Mouse (Mus musculus): Measurements from ENCODE around the gene Snap47.
A peak's percentile ranks its signal among the peaks of the same experiment; 100 is the strongest.
"Not testable (repeated sequence)": the region's sequence is repeated elsewhere in the genome, so short reads cannot be mapped to it uniquely, and the experiment has no call there.

Snap47 gene

DNA sequence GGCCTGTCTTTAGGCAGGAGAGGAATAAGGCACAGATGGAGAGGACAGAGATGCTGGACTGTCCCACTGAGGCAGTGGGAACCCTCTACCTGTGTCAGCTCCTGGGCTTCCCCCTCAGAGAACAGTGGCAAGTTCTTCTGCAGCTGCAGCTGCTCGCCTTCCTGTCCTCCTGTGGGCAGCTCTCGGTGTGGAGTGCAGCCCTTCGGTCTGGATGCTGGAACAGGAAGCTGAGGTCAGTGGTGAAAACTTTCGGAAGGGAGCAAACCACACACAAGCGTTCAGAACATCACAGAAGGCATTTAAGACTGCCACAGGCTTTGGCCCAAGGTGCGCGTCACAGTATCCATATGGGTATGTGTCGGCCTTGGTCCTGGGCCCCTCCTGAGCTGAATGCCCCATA, 29.6 kb downstream of the Snap47 start:
- DNase-seq = no peak

DNA sequence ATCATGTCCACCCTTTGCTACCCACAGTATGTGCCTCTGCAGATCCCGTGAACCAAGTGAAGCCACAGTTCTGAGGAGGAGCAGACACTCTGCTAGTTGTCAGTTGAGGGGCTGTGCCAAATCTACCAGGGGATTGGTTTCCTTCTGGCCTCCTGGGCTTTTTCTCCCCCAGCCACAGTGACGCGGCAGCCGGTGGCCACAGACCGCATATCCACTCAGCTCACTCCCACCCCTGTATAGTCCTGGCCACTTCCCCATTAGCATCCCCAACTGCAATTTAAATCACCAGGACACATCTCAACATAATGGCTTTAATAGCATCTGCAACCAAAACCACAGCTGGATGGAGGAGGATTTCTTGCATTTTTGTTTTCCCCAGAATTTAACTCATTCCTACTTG, 32.3 kb downstream of the Snap47 start:
- DNase-seq = no peak

DNA sequence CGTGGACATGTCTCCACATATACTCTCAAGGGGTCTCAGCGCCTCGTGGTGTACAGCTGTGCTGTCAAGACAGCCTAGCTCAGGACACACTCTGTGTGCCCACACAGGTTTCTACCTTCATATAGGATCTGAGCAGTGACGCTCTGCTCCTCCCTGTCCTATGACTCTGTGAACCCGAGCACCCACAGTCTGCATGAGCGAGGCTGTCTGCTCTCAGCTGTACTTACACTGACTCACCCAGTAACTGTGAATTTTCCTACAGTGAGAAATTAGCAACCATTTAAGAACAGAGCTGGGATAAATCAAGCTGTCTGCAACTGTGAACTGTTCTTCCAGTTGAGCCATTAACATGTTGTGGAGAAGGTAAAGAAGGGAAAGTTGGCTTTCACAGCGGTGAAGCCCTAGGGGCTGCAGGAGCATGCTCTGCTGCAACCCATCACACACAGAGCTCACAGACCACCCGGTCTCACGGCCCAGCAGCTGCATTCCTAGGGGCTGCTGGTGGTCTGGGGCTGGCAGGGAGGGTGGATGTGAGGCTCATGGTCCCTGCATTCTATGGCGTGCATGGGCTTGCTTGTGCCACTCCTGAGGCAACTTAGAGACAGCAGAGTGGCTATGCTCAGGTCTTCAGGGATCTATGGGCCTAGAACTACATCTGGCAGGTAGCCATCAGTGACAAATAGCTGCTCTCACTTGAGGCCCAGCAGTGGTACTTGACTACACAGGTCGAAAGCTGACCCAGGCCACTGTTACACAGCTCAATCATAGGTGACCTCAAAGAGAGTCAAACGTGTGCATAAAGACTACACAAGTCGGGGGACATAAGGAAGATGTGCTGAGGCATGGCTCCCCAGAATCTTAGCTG, 37.8 kb downstream of the Snap47 start:
- DNase-seq = peak; percentile 61

DNA sequence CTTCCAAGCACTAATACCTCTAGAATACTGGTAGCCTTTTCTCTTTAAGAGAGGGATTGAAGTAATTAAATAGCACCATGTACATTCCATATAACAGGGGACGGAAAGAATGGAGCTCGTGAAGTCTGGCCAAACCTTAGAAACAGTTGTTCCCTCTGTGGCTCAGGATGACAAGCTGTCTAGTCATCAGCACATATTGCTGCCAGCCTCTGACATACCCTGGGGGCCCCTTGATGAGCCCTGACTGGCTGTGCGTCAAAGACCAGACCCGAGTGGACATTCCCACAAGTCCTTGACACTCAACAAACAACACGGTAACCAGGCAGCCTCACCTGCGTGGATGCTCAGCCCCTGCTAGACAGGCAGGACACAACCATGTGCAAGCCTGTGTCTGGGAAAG, 38.9 kb downstream of the Snap47 start:
- DNase-seq = no peak

DNA sequence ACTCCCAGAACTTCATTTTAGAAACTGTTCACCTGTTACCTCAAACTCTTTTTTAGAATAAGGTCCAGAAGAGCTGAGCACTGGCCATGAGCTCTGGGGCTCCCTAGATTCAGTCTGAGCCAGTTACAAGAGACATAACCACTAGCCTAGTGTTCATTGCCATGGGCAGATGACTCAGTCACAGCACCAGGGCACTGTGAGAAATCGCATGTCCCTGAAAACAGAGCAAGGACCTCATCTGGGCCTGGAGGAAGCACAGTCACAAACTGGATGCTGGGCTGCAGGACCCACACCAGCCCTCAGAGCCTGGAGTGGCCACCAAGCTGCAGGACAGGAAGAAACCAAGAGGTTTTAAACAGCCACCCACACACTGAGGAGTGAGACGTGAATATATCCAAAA, 40.1 kb downstream of the Snap47 start:
- DNase-seq = no peak

DNA sequence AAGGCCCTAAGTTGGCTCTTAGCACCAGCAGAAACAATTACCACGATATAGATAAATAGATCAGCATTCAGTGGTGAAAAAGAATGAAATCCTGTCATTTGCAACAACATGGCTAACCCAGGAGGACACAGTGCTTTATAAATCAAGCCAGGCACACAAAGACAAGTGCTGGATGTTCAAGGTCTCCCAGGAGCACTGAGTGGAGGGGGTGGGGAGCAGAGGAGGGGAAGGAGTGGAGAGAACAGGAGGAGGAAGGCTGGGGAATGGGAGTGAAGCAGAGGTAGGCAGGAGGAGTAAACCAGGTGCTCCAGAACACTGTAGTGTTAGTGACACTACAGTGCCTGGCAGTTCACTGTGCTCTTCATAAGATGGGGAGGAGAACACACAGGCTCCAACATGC, 45.2 kb downstream of the Snap47 start:
- DNase-seq = no peak

DNA sequence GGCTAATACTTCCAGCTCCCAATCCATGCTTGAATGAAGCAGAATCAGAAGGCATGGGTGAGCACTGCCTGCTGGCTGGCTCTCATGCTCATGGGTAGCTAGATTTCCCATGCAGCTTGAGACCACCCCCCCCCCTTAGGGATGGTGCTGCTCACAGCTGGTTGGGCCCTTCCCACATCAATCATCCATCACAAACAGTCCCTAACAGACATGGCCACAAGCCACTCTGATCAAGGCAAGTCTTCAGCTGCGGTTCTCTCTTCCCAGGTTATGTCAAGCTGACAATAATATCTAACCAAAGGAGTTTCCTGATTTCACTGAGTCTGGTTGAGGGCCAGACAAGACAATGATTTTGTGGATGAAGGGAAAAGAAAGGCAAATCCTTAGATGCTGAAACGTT, 50.1 kb downstream of the Snap47 start:
- DNase-seq = no peak

DNA sequence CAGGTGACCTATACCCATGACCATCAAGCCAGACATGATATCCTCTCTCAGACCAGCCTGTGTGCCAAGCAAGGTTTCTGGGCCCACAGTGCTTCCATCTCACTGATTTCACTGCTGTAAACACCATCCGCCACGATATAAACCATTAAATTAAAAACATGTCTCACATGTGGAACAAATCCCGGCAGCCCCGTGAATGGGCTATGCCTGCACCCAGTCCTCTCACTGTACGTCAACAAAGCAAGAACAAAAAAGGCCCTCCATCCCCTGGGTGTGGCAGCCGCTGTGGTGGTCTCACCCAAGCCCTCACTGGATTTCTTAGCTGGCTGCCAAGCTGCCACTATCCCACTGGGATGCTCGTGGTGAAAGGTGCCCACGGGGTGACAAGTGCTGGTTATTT, 51.2 kb downstream of the Snap47 start:
- no peak for DNase-seq

DNA sequence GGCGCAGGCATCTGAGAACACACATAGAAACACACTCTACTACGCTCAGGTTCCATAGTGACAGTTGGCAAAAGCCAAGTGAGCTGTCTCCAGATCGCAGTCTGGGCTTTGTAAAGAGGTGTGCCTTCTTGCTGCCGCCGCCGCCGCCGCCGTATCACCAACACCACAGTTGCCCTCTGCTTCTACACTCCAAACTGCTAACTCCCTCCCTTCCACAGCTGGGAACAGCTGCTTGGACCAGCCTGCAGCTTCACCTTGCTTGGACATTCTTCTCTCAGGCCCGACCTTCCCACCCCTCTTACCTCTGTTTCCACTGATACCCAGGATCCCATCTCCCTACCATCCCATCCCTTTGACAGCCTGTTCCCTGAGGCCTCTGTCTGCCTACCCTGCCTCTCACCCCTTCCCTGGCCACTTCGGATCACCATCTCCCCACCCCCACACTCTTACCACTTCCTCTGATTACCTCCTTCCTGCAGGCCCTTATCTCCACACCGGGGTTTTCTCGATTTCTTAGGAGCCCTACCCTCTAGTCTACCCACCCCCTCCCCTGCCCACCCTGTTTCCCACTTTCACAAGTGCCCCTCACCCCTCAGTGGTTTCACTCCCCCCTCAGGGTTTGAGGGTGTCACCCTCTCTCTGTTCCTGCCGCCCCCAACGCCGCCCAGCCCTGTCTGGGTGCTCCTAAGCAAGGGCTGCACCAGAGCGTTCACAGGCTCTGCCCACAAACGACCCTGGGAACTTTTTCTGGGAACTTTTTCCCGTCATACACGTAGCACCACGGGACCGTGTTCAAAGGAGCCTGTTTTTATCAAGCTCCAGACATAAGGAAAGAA, 53.2 kb downstream of the Snap47 start:
- DNase-seq = no peak

DNA sequence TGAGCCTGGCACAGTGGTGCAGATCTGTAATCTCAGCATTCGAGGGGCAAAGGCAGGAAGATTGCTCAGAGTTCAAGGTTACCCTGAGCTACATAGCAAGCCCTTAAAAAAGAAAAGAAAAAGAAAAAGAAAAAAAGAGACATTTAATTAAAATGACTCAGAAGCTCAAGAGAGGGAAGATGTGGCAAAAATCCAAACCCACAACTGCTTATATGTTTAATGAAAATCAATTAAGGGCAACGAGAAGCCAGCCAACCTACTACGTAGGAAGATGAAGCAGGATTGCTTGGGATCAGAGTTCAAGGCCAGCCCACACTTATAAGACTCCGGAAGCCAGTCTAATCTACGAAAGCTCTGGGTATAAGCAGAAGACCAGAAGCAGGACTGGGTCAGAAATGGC, 56.5 kb downstream of the Snap47 start:
- DNase-seq = no peak

DNA sequence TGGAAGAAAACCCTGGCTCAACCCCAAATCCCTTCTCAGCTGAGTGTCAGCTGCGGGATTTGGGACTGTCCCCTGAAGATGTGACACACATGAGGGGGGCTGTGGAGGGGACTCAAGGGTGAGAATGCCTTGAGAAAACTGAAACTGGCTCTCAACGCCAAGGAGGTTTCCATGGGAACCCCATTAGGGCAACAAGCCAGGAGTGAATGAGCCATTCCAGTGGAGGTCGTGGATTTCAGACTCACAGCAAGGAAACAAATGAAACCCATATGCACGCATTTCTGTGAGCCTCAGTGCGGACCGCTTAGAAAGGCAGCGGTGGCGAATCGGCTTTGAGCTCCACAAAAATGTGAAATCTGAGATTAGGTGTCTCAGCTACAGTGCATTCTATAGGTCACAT, 57.4 kb downstream of the Snap47 start:
- peak; percentile 18 for DNase-seq

DNA sequence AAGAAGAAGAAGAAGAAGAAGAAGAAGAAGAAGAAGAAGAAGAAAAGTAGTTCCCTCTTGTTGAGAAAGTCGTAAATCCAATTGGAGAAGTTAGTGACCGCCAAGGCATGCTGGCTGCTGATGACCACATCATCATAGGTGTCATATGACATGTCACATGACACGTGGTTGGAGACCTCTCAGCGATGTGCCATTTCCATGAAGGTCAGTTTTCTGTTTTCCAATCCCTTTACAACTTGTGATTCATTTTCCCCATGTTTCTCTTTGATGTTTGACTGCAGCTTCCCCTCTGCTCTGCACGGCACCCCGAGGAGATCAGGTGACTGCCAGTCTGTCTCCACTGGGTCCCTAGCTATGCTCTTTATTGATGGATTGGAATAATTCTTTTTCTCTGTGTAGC, 58.7 kb downstream of the Snap47 start:
- no peak for DNase-seq

DNA sequence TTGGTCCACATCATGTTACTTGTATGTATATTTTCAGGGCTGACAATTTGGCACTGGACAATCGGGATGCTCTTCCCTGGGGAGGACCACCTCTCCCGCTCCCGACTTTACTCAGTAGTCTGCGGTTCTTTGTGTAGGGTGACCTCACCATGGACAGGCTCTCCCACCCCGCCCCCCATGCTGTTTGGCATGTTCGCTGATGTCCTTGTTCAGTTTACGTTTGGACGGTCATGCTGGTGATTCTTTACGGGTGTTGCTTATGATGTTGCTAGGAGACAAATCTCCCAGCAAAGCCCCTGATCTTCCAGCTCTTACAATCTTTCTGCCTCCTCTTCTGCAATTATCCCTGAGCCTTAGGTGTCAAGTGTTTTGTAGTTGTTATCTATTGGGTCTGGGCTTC, 60.5 kb downstream of the Snap47 start:
- DNase-seq = no peak

DNA sequence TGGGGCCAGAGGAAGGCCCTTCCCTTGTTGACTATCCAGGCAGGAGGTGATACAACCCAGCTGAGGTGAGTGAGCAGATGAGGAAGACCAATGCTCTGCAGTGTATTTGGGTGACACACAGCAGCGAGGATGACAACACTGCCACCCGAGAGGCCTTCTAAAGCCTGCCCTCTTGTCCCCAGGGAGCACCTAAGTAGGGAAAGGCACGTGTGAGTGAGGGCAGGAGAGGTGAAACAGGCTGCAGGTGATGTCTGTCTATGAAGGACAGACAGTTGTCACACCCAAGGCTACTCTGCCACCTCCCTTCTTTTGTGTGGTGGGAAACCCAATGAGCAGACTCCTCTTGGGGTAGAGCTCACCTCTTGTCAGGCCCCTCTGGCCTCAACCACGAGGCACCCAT, 61.4 kb downstream of the Snap47 start:
- no peak for DNase-seq

DNA sequence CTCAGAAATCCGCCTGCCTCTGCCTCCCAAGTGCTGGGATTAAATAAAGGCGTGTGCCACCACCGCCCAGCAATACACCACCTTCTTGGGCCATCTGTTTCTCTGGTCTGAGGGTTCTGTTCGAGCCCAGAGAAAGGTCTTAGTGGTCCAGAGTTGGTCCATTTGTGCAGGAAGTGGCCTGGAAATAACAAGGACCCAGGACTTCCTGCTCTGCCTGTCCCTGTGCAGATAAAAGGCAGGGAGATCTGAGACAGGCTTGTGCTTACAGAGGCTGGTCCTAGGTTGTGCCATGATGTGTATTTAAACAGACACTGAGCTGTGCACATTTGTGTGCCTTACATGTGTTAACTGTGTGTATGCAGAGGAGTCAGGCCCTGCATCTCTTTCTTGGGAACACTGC, 62.2 kb downstream of the Snap47 start:
- DNase-seq = no peak

DNA sequence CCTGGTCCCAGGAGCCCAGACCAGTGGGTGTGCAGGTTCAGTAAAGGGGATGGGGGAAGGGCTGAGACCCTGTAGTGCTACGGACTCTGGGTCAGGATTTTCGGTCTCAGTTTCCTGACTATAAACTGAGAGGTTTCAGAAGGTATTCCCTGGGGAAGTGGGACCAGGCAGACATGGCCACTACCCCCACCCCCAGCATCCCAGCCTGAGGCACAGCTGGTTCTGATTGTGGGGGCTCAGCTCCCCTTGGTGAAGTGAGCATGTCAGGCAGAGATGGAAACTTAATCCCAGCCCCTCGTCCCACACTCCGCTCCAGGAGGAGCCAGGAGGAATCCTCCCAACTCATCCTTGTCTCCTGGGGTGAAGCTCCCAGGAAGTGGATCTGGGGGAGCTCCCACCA, 63.5 kb downstream of the Snap47 start:
- DNase-seq = no peak

DNA sequence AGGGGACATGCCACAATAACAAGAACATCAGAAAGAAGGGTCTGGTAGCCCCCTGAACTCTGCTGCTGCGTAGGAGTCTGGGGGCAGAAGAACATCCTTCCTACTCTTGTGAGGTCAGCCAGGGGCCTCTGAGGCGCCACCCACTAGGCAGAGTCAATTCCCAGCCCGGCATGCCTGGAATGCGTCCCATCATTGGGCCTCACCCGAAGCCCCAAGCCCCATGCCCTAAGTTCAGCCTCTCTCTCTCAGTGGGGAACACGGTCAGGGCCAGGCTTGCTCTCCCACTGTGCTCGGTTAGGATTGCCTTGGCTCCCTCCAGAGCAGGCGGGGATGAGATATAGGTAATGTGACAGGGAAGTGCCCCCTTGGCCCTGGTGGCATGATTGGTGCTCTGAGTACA, 65.9 kb downstream of the Snap47 start:
- no peak for DNase-seq

DNA sequence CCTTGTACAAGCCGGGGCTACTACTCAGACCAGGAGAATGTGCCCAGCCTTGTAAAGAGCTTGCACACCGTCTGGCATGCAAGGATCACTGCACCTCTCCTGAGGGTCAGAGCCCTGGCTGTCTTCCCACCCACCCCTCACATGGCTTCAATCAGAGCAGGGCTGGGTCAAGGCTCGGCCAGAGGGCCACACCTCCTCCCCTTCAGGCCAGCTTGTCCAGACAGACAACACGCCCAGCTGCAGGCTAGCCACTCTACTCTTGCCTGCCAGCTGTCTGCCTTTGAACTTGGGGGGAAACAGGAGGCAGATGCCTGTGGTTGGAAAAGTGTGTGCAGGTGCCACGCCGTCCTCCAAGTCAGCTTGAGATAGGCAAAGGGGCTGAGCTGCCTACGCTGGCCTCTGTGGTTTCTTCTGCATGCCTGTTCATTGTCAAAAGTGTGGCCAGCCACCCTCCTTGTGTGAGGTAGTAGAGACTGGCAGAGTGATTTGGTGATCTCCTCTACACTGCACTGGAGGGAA, 66.5 kb downstream of the Snap47 start:
- DNase-seq = no peak

DNA sequence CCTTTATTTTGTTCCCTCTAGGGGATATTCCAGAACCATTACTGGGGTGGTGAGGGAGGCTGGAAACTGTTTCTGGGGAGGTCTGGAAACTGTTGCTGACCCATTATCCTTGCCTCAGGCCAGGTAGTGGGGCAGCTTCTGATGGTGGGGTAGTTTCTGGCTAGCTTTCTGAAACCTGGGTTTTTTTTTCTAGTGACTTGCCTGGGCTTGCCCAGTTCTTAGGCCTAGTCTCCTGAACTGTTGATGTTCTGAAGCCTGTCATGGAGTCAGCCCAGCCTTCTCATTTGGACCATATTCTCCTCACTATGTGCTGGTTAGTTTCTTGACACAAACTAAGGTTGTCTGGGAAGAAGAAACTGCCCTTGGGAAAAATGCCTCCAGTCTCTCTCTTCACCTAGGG, 71.4 kb downstream of the Snap47 start:
- DNase-seq = no peak

DNA sequence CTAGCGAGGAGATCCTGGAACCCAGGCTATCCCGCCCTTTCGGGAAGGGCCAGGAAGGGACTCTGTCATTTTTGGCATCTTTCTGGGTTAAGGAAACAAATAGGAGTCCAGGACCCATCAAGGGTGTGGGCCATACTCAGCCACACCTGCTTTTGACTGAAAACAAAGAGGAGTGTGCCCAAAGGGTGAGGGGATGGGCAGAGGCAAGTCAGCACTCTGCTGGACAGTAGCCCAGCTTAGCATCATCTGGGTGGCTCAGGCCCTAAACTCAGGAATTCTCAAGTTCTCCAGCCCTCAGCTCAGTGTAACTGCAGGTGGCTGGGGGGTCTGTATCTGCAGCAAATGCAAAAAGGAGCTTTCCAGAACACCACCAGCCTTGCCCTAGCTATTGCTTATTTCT, 73.0 kb downstream of the Snap47 start:
- no peak for DNase-seq

DNA sequence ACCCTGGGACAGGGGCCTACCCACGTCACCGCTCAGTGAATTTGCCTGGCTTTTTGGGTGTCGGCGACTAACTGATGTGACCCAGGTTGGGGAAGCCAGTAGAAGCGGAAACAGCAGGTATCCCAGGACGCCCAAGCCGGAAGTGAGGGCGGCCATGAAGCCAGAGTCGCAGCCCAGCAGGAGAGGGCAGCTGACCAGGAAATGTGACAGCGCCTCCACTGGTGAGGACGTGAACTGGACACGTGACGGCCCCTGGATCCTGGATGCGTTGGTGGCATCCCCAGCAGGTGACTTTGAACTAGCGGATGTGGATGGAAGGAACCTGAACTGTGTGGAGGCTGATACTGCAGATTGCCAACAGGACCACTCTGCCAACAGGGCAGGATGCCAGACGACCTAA, 75.5 kb downstream of the Snap47 start, which contains the start of gene Prss38:
TSS of gene Prss38 (minus strand) at position 183 of the 400 bp plus-strand sequence.
- no peak for DNase-seq

DNA sequence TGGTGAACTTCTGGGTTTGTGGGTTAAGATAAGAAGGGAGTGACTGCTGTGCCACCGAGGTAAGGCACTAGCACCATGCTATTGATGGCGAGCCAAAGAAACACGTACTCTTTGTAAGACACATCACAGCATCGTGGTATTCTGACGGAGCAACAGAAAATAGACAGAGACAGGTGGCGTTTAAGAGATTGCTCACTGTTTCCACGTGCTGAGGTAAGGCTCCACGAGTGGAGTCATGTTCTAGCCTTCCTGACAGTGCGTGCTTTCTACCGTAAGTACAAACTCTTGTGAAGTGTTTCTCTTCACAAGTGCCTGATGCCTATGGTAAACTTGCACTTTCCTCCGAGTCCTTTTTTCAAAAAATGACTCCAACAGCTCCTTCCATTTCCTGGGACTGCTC, 81.1 kb downstream of the Snap47 start:
- no peak for DNase-seq

DNA sequence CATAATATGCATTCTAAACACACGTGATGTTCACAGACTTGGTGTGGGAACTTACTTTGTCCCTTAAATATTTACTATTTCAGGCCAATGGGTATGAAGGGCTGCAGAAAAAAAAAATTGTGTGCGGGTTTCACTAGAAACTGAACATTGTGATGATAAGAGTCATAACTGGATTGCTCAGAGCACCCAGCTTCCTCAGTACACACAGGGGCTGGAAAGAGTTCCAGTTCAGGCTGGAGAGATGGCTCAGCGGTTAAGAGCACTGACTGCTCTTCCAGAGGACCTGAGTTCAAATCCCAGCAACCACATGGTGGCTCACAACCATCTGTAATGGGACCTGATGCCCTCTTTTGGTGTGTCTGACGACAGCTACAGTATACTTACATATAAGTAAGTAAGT, 83.0 kb downstream of the Snap47 start:
- not testable (repeated sequence) for DNase-seq

DNA sequence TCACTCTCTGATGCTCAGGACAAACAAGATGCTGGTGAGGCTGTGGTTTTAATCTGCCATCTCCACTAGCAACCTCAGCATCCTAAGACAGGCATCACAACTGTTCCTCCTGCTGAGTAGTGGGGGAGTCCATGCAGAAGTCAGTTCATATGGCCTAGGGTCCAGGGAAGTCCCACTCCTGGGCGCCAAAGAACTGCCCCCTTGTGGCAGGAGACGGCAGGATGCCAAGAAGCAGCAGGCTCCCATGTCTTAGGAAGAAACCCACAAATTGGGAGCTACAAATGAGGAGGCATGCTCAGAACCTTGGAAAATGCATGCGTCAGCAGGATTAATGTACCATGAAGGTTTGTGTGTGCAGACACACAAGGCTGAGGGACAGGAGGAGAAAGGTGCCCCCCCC, 84.4 kb downstream of the Snap47 start:
- no peak for DNase-seq

Data from right cerebral cortex, adult 18-20 months (tissue).